Mouse (Mus musculus) myocyte (in vitro differentiated cells): ENCODE results near the gene Rcor1.

Source experiments
- E2F4 ChIP-seq: IDR thresholded peaks from one replicate; pipeline ENCODE4 v1.6.1; 2011; ENCODE audit warnings: mild to moderate bottlenecking, control low read depth, moderate library complexity; ENCODE audit not compliant: insufficient read depth
- MAX ChIP-seq: IDR thresholded peaks from one replicate; pipeline ENCODE4 v1.6.1; 2011; ENCODE audit warnings: low read depth, mild to moderate bottlenecking, control low read depth
- MYOD1 ChIP-seq, 3 experiments: IDR thresholded peaks; one replicate each; pipeline ENCODE4 v1.6.1; 2011; ENCODE audit warnings: control low read depth in 2 of 3, low read depth in 2 of 3, mild to moderate bottlenecking in 2 of 3, moderate library complexity in 1 of 3; ENCODE audit not compliant: insufficient read length in 2 of 3, control insufficient read depth in 1 of 3
- MYOG ChIP-seq, 3 experiments: IDR thresholded peaks; one replicate each; pipeline ENCODE4 v1.6.1; 2011; ENCODE audit warnings: control low read depth in 2 of 3, low read depth in 2 of 3, mild to moderate bottlenecking in 2 of 3; ENCODE audit not compliant: insufficient read length in 2 of 3, control insufficient read depth in 1 of 3, insufficient read depth in 1 of 3
- POLR2A ChIP-seq: IDR thresholded peaks from one replicate; pipeline ENCODE4 v1.6.1; 2011; ENCODE audit warnings: low read depth, mild to moderate bottlenecking, control low read depth, moderate library complexity; ENCODE audit not compliant: insufficient read length
- POLR2AphosphoS2 ChIP-seq: IDR thresholded peaks from one replicate; pipeline ENCODE4 v1.6.1; 2011; ENCODE audit warnings: low read depth, control low read depth; ENCODE audit not compliant: insufficient read length
- SRF ChIP-seq: IDR thresholded peaks from one replicate; pipeline ENCODE4 v1.6.1; 2011; ENCODE audit warnings: low read depth; ENCODE audit not compliant: control insufficient read depth, insufficient read length
- TCF3 ChIP-seq: IDR thresholded peaks from one replicate; pipeline ENCODE4 v1.6.1; 2011; ENCODE audit warnings: low read depth, control low read depth; ENCODE audit not compliant: insufficient read length
- USF1 ChIP-seq: IDR thresholded peaks from one replicate; pipeline ENCODE4 v1.6.1; 2011; ENCODE audit warnings: low read depth, mild to moderate bottlenecking, control low read depth, moderate library complexity

- TF ChIP-seq MYOG (IDR thresholded peaks at IDR 0.05; ENCODE audit: control insufficient read depth in 1 of 3, insufficient read depth in 1 of 3, insufficient read length in 2 of 3, low read depth in 2 of 3) (no peak), USF1 (no peak), POLR2A (no peak), E2F4 (no peak), SRF (no peak), MYOD1 (IDR thresholded peaks at IDR 0.05; ENCODE audit: control insufficient read depth in 1 of 3, insufficient read length in 2 of 3, low read depth in 2 of 3) (no peak), POLR2AphosphoS2 (no peak), MAX (no peak), TCF3 (no peak)
Measured at GRCm38 (mm10) chr12:110994666-110995065, 44.5 kb upstream of the Rcor1 start.
